Mouse (Mus musculus): Measurements from ENCODE around the gene Cdk5rap3. TPM values are rescaled to one million over a fixed set of nuclear protein-coding genes. Genes with fewer than 3 reads are reported as not detected.
A peak's percentile ranks its signal among the peaks of the same experiment; 100 is the strongest.

Cdk5rap3 gene
- polyA plus RNA-seq, 1 experiment, result 33.1 TPM

GRCm38 (mm10) chr11:96931327-96932062 lies 15.2 kb upstream of the Cdk5rap3 start:
- H3K36me3 ChIP-seq (ENCODE audit: control insufficient read depth, insufficient read depth, low read length), result peaks cover 40% of the 10 kb centered on the region
- H3K27me3 ChIP-seq (ENCODE audit: control insufficient read depth, insufficient read depth, low read length), result no peaks in the 10 kb centered on the region
- 0 out of 2 replicates have a peak, but pooled peaks have one; percentile 12 for TF ChIP-seq POLR2A (IDR thresholded peaks at IDR 0.05; ENCODE audit: low read depth, low read length)
- no peak for TF ChIP-seq CTCF (IDR thresholded peaks at IDR 0.05; ENCODE audit: extremely low read depth, insufficient read length, insufficient replicate concordance, low read depth, low read length)
- WGBS, result 13% methylated on average over 8 of the region's 8 CpGs
- H3K27ac ChIP-seq (ENCODE audit: insufficient read depth, low read depth, low read length), result peak overlapping the region; percentile 98
- peaks cover 18% of the 10 kb centered on the region for H3K4me1 ChIP-seq (ENCODE audit: control insufficient read depth, insufficient read depth, insufficient read length, low read length)
- H3K4me3 ChIP-seq (ENCODE audit: low read depth, low read length), result peak overlapping the region; percentile 84

GRCm38 (mm10) chr11:96929766-96930331 lies 13.6 kb upstream of the Cdk5rap3 start:
- peak overlapping the region; percentile 100 for H3K27ac ChIP-seq (ENCODE audit: insufficient read depth, low read depth, low read length)
- 20% methylated on average over 9 of the region's 9 CpGs for WGBS

GRCm38 (mm10) chr11:96929096-96929765 lies 12.9 kb upstream of the Cdk5rap3 start:
- H3K4me3 ChIP-seq (ENCODE audit: low read depth, low read length), result peak overlapping the region; percentile 87
- peaks cover 23% of the 10 kb centered on the region for H3K36me3 ChIP-seq (ENCODE audit: control insufficient read depth, insufficient read depth, low read length)
- 11% methylated on average over 13 of the region's 13 CpGs for WGBS
- H3K27ac ChIP-seq (ENCODE audit: insufficient read depth, low read depth, low read length), result peak overlapping the region; percentile 100
- H3K27me3 ChIP-seq (ENCODE audit: control insufficient read depth, insufficient read depth, low read length), result no peaks in the 10 kb centered on the region
- peaks cover 25% of the 10 kb centered on the region for H3K4me1 ChIP-seq (ENCODE audit: control insufficient read depth, insufficient read depth, insufficient read length, low read length)
- TF ChIP-seq CTCF (IDR thresholded peaks at IDR 0.05; ENCODE audit: extremely low read depth, insufficient read length, insufficient replicate concordance, low read depth, low read length) (no peak), POLR2A (IDR thresholded peaks at IDR 0.05; ENCODE audit: low read depth, low read length) (peak; percentile 89)

More at GRCm38 (mm10) chr11:96929766-96930331, 13.6 kb upstream of the Cdk5rap3 start:
- peak; percentile 57 for TF ChIP-seq POLR2A (IDR thresholded peaks at IDR 0.05; ENCODE audit: low read depth, low read length)
- TF ChIP-seq CTCF (IDR thresholded peaks at IDR 0.05; ENCODE audit: extremely low read depth, insufficient read length, insufficient replicate concordance, low read depth, low read length), result no peak
- Histone ChIP-seq H3K27me3 (ENCODE audit: control insufficient read depth, insufficient read depth, low read length) (no peaks in the 10 kb centered on the region), H3K4me3 (ENCODE audit: low read depth, low read length) (peak overlapping the region; percentile 87), H3K4me1 (ENCODE audit: control insufficient read depth, insufficient read depth, insufficient read length, low read length) (peaks cover 23% of the 10 kb centered on the region), H3K36me3 (ENCODE audit: control insufficient read depth, insufficient read depth, low read length) (peaks cover 29% of the 10 kb centered on the region)

- peaks cover 27% of the 10 kb centered on the region for H3K4me1 ChIP-seq (ENCODE audit: control insufficient read depth, insufficient read depth, insufficient read length, low read length)
- TF ChIP-seq POLR2A (IDR thresholded peaks at IDR 0.05; ENCODE audit: low read depth, low read length) (no peak), CTCF (IDR thresholded peaks at IDR 0.05; ENCODE audit: extremely low read depth, insufficient read length, insufficient replicate concordance, low read depth, low read length) (peak; percentile 1; the same call in 1 of the 2 replicates)
- peak overlapping the region; percentile 100 for H3K27ac ChIP-seq (ENCODE audit: insufficient read depth, low read depth, low read length)
- 14% methylated on average over 5 of the region's 5 CpGs for WGBS
- H3K27me3 ChIP-seq (ENCODE audit: control insufficient read depth, insufficient read depth, low read length), result no peaks in the 10 kb centered on the region
- peak overlapping the region; percentile 87 for H3K4me3 ChIP-seq (ENCODE audit: low read depth, low read length)
- H3K36me3 ChIP-seq (ENCODE audit: control insufficient read depth, insufficient read depth, low read length), result peaks cover 18% of the 10 kb centered on the region
These were observed 12.4 kb upstream of the Cdk5rap3 start for GRCm38 (mm10) chr11:96928691-96929090.

- 21% methylated on average over 2 of the region's 2 CpGs for whole genome bisulfite sequencing
- H3K27ac ChIP-seq (ENCODE audit: insufficient read depth, low read depth, low read length), result peak within 1 kb of the TSS; percentile 100
These were observed 11.8 kb upstream of the Cdk5rap3 start, which contains the start of gene Prr15l for GRCm38 (mm10) chr11:96928088-96928487. Gene Prr15l (plus strand): TSS chr11:96928104.

GRCm38 (mm10) chr11:96926587-96926986 lies 10.3 kb upstream of the Cdk5rap3 start:
- 64% methylated on average over 5 of the region's 5 CpGs for WGBS
- TF ChIP-seq POLR2A (IDR thresholded peaks at IDR 0.05; ENCODE audit: low read depth, low read length) (no peak), CTCF (IDR thresholded peaks at IDR 0.05; ENCODE audit: extremely low read depth, insufficient read length, insufficient replicate concordance, low read depth, low read length) (no peak)

More at GRCm38 (mm10) chr11:96928088-96928487, 11.8 kb upstream of the Cdk5rap3 start, which contains the start of gene Prr15l:
- no peak for TF ChIP-seq CTCF (IDR thresholded peaks at IDR 0.05; ENCODE audit: extremely low read depth, insufficient read length, insufficient replicate concordance, low read depth, low read length)
- no peak for TF ChIP-seq POLR2A (IDR thresholded peaks at IDR 0.05; ENCODE audit: low read depth, low read length)
- Histone ChIP-seq H3K4me1 (ENCODE audit: control insufficient read depth, insufficient read depth, insufficient read length, low read length) (peaks cover 27% of the 10 kb centered on the region), H3K4me3 (ENCODE audit: low read depth, low read length) (peak within 1 kb of the TSS; percentile 87), H3K27me3 (ENCODE audit: control insufficient read depth, insufficient read depth, low read length) (no peaks in the 10 kb centered on the region), H3K36me3 (ENCODE audit: control insufficient read depth, insufficient read depth, low read length) (peaks cover 13% of the 10 kb centered on the region)

More at GRCm38 (mm10) chr11:96926587-96926986, 10.3 kb upstream of the Cdk5rap3 start:
- Histone ChIP-seq H3K4me3 (ENCODE audit: low read depth, low read length) (no peak overlapping the region), H3K27ac (ENCODE audit: insufficient read depth, low read depth, low read length) (peak overlapping the region; percentile 85), H3K36me3 (ENCODE audit: control insufficient read depth, insufficient read depth, low read length) (peaks cover 2% of the 10 kb centered on the region), H3K27me3 (ENCODE audit: control insufficient read depth, insufficient read depth, low read length) (no peaks in the 10 kb centered on the region), H3K4me1 (ENCODE audit: control insufficient read depth, insufficient read depth, insufficient read length, low read length) (peaks cover 27% of the 10 kb centered on the region)
